Mouse (Mus musculus): ENCODE measurements around the gene Chchd1. TPM values are rescaled to one million over a fixed set of nuclear protein-coding genes. Genes with fewer than 3 reads are reported as not detected.
A peak's percentile ranks its signal among the peaks of the same experiment; 100 is the strongest.

Gene Chchd1
- polyA plus RNA-seq, 1 experiment from 2014 or later, result 194 TPM

GRCm38 (mm10) chr14:20661661-20662331 lies 41.0 kb upstream of the Chchd1 start:
- H3K9me3 ChIP-seq (ENCODE audit: control insufficient read depth, low read length), result no peaks in the 10 kb centered on the region
- peak overlapping the region; percentile 71 for H3K4me3 ChIP-seq (replicated peaks; ENCODE audit: low read length)
- peak overlapping the region; percentile 87 for H3K9ac ChIP-seq
- peak overlapping the region; percentile 89 for H3K4me2 ChIP-seq (replicated peaks)
- peaks cover 11% of the 10 kb centered on the region for H3K4me1 ChIP-seq (replicated peaks; ENCODE audit: control insufficient read depth, insufficient read depth, low read length)
- peak; percentile 41 for ATAC-seq (ENCODE audit: low FRiP score)
- H3K36me3 ChIP-seq (replicated peaks; ENCODE audit: control insufficient read depth, insufficient read depth), result no peaks in the 10 kb centered on the region
- peaks cover 16% of the 10 kb centered on the region; the same call in 1 of the 2 replicates for H3K27me3 ChIP-seq (ENCODE audit: control insufficient read depth, insufficient read depth, low read length)
- peak; percentile 37 for DNase-seq (ENCODE audit: low spot score)
- 8% methylated on average over 19 of the region's 19 CpGs for WGBS
- H3K27ac ChIP-seq, result peak overlapping the region; percentile 87

- WGBS, result 95% methylated on average over 3 of the region's 3 CpGs
Observed at GRCm38 (mm10) chr14:20662740-20663139, 40.1 kb upstream of the Chchd1 start.

GRCm38 (mm10) chr14:20663601-20664000 lies 39.2 kb upstream of the Chchd1 start:
- Histone ChIP-seq H3K4me1 (replicated peaks; ENCODE audit: control insufficient read depth, insufficient read depth, low read length) (peaks cover 11% of the 10 kb centered on the region), H3K27ac (no peak overlapping the region), H3K4me2 (replicated peaks) (no peak overlapping the region), H3K9me3 (ENCODE audit: control insufficient read depth, low read length) (no peaks in the 10 kb centered on the region), H3K9ac (no peak overlapping the region), H3K4me3 (replicated peaks; ENCODE audit: low read length) (no peak overlapping the region), H3K27me3 (ENCODE audit: control insufficient read depth, insufficient read depth, low read length) (peaks cover 16% of the 10 kb centered on the region; the same call in 1 of the 2 replicates), H3K36me3 (replicated peaks; ENCODE audit: control insufficient read depth, insufficient read depth) (no peaks in the 10 kb centered on the region)
- WGBS, result 79% methylated on average over 2 of the region's 2 CpGs
- no peak for ATAC-seq (ENCODE audit: low FRiP score)
- DNase-seq (ENCODE audit: low spot score), result no peak

More at GRCm38 (mm10) chr14:20662740-20663139, 40.1 kb upstream of the Chchd1 start:
- Histone ChIP-seq H3K27ac (no peak overlapping the region), H3K4me1 (replicated peaks; ENCODE audit: control insufficient read depth, insufficient read depth, low read length) (peaks cover 11% of the 10 kb centered on the region), H3K9ac (0 out of 2 replicates have a peak overlapping the region, but pooled peaks have one; percentile 87), H3K4me2 (replicated peaks) (peak overlapping the region; percentile 89; the same call in 1 of the 2 replicates), H3K36me3 (replicated peaks; ENCODE audit: control insufficient read depth, insufficient read depth) (no peaks in the 10 kb centered on the region), H3K4me3 (replicated peaks; ENCODE audit: low read length) (no peak overlapping the region), H3K9me3 (ENCODE audit: control insufficient read depth, low read length) (no peaks in the 10 kb centered on the region), H3K27me3 (ENCODE audit: control insufficient read depth, insufficient read depth, low read length) (peaks cover 16% of the 10 kb centered on the region; the same call in 1 of the 2 replicates)
- ATAC-seq (ENCODE audit: low FRiP score) (no peak), DNase-seq (ENCODE audit: low spot score) (no peak)

- Histone ChIP-seq H3K27ac (no peak overlapping the region), H3K27me3 (ENCODE audit: control insufficient read depth, insufficient read depth, low read length) (peaks cover 20% of the 10 kb centered on the region; the same call in 1 of the 2 replicates), H3K36me3 (replicated peaks; ENCODE audit: control insufficient read depth, insufficient read depth) (no peaks in the 10 kb centered on the region), H3K4me2 (replicated peaks) (no peak overlapping the region), H3K9me3 (ENCODE audit: control insufficient read depth, low read length) (no peaks in the 10 kb centered on the region), H3K4me3 (replicated peaks; ENCODE audit: low read length) (no peak overlapping the region), H3K4me1 (replicated peaks; ENCODE audit: control insufficient read depth, insufficient read depth, low read length) (peaks cover 11% of the 10 kb centered on the region), H3K9ac (no peak overlapping the region)
- WGBS, result 43% methylated on average over 3 of the region's 3 CpGs
- no peak for ATAC-seq (ENCODE audit: low FRiP score)
- DNase-seq (ENCODE audit: low spot score), result no peak
Observed at GRCm38 (mm10) chr14:20664436-20664835, 38.4 kb upstream of the Chchd1 start.

GRCm38 (mm10) chr14:20667469-20667868 lies 35.3 kb upstream of the Chchd1 start:
- Histone ChIP-seq H3K27ac (no peak overlapping the region), H3K9ac (no peak overlapping the region), H3K4me2 (replicated peaks) (no peak overlapping the region), H3K9me3 (ENCODE audit: control insufficient read depth, low read length) (no peaks in the 10 kb centered on the region), H3K4me3 (replicated peaks; ENCODE audit: low read length) (no peak overlapping the region), H3K36me3 (replicated peaks; ENCODE audit: control insufficient read depth, insufficient read depth) (no peaks in the 10 kb centered on the region), H3K4me1 (replicated peaks; ENCODE audit: control insufficient read depth, insufficient read depth, low read length) (no peaks in the 10 kb centered on the region), H3K27me3 (ENCODE audit: control insufficient read depth, insufficient read depth, low read length) (peaks cover 20% of the 10 kb centered on the region; the same call in 1 of the 2 replicates)
- ATAC-seq (ENCODE audit: low FRiP score) (no peak), DNase-seq (ENCODE audit: low spot score) (no peak)
- WGBS, result 79% methylated on average over 1 of the region's 1 CpGs

GRCm38 (mm10) chr14:20668154-20668810 lies 34.5 kb upstream of the Chchd1 start, which contains the start of gene Synpo2l:
Synpo2l (minus strand) TSS chr14:20668354.
- H3K4me1 ChIP-seq (replicated peaks; ENCODE audit: control insufficient read depth, insufficient read depth, low read length), result 0 out of 2 replicates have a peak, but pooled peaks cover 1% of the 10 kb centered on the region
- WGBS, result 84% methylated on average over 8 of the region's 8 CpGs
- no peak within 1 kb of the TSS for H3K4me2 ChIP-seq (replicated peaks)
- H3K9ac ChIP-seq, result no peak within 1 kb of the TSS
- no peaks in the 10 kb centered on the region for H3K36me3 ChIP-seq (replicated peaks; ENCODE audit: control insufficient read depth, insufficient read depth)
- DNase-seq (ENCODE audit: low spot score) (no peak), ATAC-seq (ENCODE audit: low FRiP score) (no peak)
- no peak within 1 kb of the TSS for H3K4me3 ChIP-seq (replicated peaks; ENCODE audit: low read length)
- no peaks in the 10 kb centered on the region for H3K9me3 ChIP-seq (ENCODE audit: control insufficient read depth, low read length)
- 0 out of 2 replicates have a peak, but pooled peaks cover 15% of the 10 kb centered on the region for H3K27me3 ChIP-seq (ENCODE audit: control insufficient read depth, insufficient read depth, low read length)
- no peak within 1 kb of the TSS for H3K27ac ChIP-seq

- Histone ChIP-seq H3K36me3 (replicated peaks; ENCODE audit: control insufficient read depth, insufficient read depth) (peaks cover 24% of the 10 kb centered on the region), H3K4me1 (replicated peaks; ENCODE audit: control insufficient read depth, insufficient read depth, low read length) (peaks cover 18% of the 10 kb centered on the region), H3K4me2 (replicated peaks) (peak overlapping the region; percentile 89), H3K27me3 (ENCODE audit: control insufficient read depth, insufficient read depth, low read length) (0 out of 2 replicates have a peak, but pooled peaks cover 4% of the 10 kb centered on the region), H3K9ac (no peak overlapping the region), H3K9me3 (ENCODE audit: control insufficient read depth, low read length) (no peaks in the 10 kb centered on the region), H3K27ac (no peak overlapping the region), H3K4me3 (replicated peaks; ENCODE audit: low read length) (no peak overlapping the region)
- no peak for DNase-seq (ENCODE audit: low spot score)
- 87% methylated on average over 2 of the region's 2 CpGs for WGBS
- ATAC-seq (ENCODE audit: low FRiP score), result no peak
Observed at GRCm38 (mm10) chr14:20672990-20673389, 29.8 kb upstream of the Chchd1 start.

- peaks cover 31% of the 10 kb centered on the region for H3K36me3 ChIP-seq (replicated peaks; ENCODE audit: control insufficient read depth, insufficient read depth)
- 0 out of 2 replicates have a peak, but pooled peaks cover 4% of the 10 kb centered on the region for H3K27me3 ChIP-seq (ENCODE audit: control insufficient read depth, insufficient read depth, low read length)
- no peak for DNase-seq (ENCODE audit: low spot score)
- peak; percentile 77 for ATAC-seq (ENCODE audit: low FRiP score)
- 15% methylated on average over 13 of the region's 13 CpGs for WGBS
- peak overlapping the region; percentile 75; the same call in 1 of the 2 replicates for H3K9ac ChIP-seq
- peak overlapping the region; percentile 87 for H3K27ac ChIP-seq
- H3K9me3 ChIP-seq (ENCODE audit: control insufficient read depth, low read length), result no peaks in the 10 kb centered on the region
- peak overlapping the region; percentile 89 for H3K4me2 ChIP-seq (replicated peaks)
- peaks cover 18% of the 10 kb centered on the region for H3K4me1 ChIP-seq (replicated peaks; ENCODE audit: control insufficient read depth, insufficient read depth, low read length)
- peak overlapping the region; percentile 80 for H3K4me3 ChIP-seq (replicated peaks; ENCODE audit: low read length)
Observed at GRCm38 (mm10) chr14:20673735-20674063, 29.1 kb upstream of the Chchd1 start.

- Histone ChIP-seq H3K4me1 (replicated peaks; ENCODE audit: control insufficient read depth, insufficient read depth, low read length) (peaks cover 18% of the 10 kb centered on the region), H3K4me2 (replicated peaks) (peak within 1 kb of the TSS; percentile 89), H3K9ac (peak within 1 kb of the TSS; percentile 75), H3K36me3 (replicated peaks; ENCODE audit: control insufficient read depth, insufficient read depth) (peaks cover 36% of the 10 kb centered on the region), H3K4me3 (replicated peaks; ENCODE audit: low read length) (peak within 1 kb of the TSS; percentile 80), H3K27me3 (ENCODE audit: control insufficient read depth, insufficient read depth, low read length) (no peaks in the 10 kb centered on the region), H3K27ac (peak within 1 kb of the TSS; percentile 87), H3K9me3 (ENCODE audit: control insufficient read depth, low read length) (no peaks in the 10 kb centered on the region)
- ATAC-seq (ENCODE audit: low FRiP score) (peak; percentile 97), DNase-seq (ENCODE audit: low spot score) (peak; percentile 100)
- WGBS, result 2% methylated on average over 43 of the region's 43 CpGs
Observed at GRCm38 (mm10) chr14:20674064-20674833, 28.6 kb upstream of the Chchd1 start, which contains the start of gene Sec24c. Sec24c (plus strand) TSS chr14:20674308.

Measured in hindbrain, embryonic 14.5 days (tissue).